Mouse (Mus musculus): ENCODE data around the gene Ankrd44.

Ankrd44 gene

GRCm38 (mm10) chr1:54606936-54607335, 319.3 kb downstream of the Ankrd44 start:
- no peak for DNase-seq

GRCm38 (mm10) chr1:54601692-54602091, 324.5 kb downstream of the Ankrd44 start:
- DNase-seq, result no peak

- no peak for DNase-seq
Observed at GRCm38 (mm10) chr1:54600275-54600674, 325.9 kb downstream of the Ankrd44 start.

GRCm38 (mm10) chr1:54597594-54598217, 328.5 kb downstream of the Ankrd44 start:
- no peak for DNase-seq

GRCm38 (mm10) chr1:54596151-54596550, 330.0 kb downstream of the Ankrd44 start:
- no peak for DNase-seq
